Mouse (Mus musculus): ENCODE results near the gene Agtrap. TPM values are rescaled to one million over a fixed set of nuclear protein-coding genes. Genes with fewer than 3 reads are reported as not detected.

Agtrap gene
- polyA plus RNA-seq, 1 experiment: 10.2 TPM

DNA sequence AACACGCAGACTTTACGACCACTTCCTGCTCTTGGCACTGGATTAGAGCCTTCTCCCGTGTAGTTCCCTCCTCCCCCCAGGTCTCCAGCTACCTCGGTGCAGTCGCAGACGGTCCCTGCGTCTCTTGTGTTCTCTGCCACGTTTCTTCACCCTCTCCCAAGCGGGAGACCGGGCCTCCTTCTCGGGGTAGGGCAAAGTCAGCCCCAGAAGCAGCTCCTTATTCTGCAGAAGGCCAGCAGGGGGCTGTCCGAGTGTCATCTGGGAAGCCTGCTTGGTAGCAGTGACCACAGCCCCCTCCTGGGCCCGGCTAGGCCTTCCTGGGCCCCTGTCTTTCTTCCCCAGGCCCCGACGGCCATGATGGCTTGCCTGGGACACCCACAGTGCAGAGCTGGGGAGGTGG is 27.6 kb upstream of the Agtrap start:
- WGBS: 18% methylated on average over 15 of the region's 15 CpGs
- DNase-seq: peak in 1 of 2 experiments; percentile 31
- TF ChIP-seq POLR2A (IDR thresholded peaks at IDR 0.05; ENCODE audit: borderline replicate concordance, insufficient read depth, low read length) (no peak), CTCF (IDR thresholded peaks at IDR 0.05; ENCODE audit: borderline replicate concordance, insufficient read depth, low read depth, low read length) (no peak)
- Histone ChIP-seq H3K4me3 (replicated peaks; ENCODE audit: insufficient read depth, low read depth, low read length) (no peak overlapping the region), H3K27me3 (ENCODE audit: control insufficient read depth, insufficient read depth, low read length) (no peaks in the 10 kb centered on the region), H3K4me1 (ENCODE audit: control insufficient read depth, insufficient read depth, low read length) (no peaks in the 10 kb centered on the region), H3K27ac (ENCODE audit: insufficient read depth, low read length) (no peak overlapping the region)

DNA sequence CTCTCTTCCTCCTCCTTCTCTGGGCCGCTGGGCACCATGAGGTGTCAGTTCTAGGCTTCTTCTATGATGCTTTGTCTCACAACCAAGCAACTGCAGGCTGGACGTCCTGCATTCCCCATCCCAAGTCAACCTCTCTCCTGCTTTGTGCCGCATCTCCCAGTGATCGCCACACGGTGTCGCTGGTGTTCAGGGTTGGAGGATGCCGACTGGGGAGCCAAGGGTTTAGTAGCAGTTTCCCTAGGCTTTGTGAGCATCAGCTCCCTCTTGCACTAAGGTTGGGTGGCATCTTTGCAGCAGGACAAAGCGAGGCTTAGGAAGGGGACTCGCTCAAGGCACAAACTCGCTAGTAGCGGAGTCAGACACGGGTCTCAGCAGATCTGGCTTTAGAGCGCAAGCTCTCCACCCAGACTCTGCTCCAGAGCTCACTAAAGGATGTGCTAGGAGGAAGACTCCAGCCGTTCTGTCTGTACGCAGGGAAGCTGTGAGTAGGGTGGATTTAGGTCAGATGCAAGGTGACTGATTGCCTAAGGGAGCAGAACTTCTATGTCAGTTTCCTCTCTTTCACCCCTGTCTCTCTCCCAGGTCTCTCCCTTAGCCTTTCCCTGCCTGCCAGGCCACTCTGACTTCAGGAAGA is 27.0 kb upstream of the Agtrap start:
- H3K27ac ChIP-seq (ENCODE audit: insufficient read depth, low read length): no peak overlapping the region
- peak overlapping the region; percentile 3 for H3K4me3 ChIP-seq (replicated peaks; ENCODE audit: insufficient read depth, low read depth, low read length)
- WGBS: 7% methylated on average over 15 of the region's 15 CpGs
- no peak for TF ChIP-seq POLR2A (IDR thresholded peaks at IDR 0.05; ENCODE audit: borderline replicate concordance, insufficient read depth, low read length)
- peak; percentile 99 for TF ChIP-seq CTCF (IDR thresholded peaks at IDR 0.05; ENCODE audit: borderline replicate concordance, insufficient read depth, low read depth, low read length)
- peak; percentile 79 to 90 for DNase-seq
- no peaks in the 10 kb centered on the region for H3K4me1 ChIP-seq (ENCODE audit: control insufficient read depth, insufficient read depth, low read length)
- no peaks in the 10 kb centered on the region for H3K27me3 ChIP-seq (ENCODE audit: control insufficient read depth, insufficient read depth, low read length)

DNA sequence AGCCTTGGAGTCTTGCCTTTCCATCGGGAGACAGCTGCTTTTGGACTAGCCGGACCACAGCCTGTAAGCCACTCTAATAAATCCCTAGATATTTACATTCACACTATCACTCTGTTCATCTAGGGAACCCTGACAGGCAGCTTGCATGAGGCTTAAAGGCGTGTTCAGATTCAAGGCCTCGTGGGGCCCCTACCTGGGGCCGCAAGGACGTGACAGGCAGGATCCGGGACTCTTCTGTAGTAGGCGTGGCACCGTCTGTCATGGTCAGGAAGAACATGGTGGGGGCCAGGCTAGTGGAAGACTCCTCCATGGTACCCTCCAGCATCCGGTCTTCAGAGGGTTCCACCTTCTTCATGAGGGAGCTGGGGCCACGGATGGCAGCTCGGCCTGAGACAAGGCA is 24.7 kb upstream of the Agtrap start:
- peaks cover 11% of the 10 kb centered on the region for H3K4me1 ChIP-seq (ENCODE audit: control insufficient read depth, insufficient read depth, low read length)
- WGBS: 88% methylated on average over 12 of the region's 12 CpGs
- H3K27ac ChIP-seq (ENCODE audit: insufficient read depth, low read length): no peak overlapping the region
- no peak overlapping the region for H3K4me3 ChIP-seq (replicated peaks; ENCODE audit: insufficient read depth, low read depth, low read length)
- no peaks in the 10 kb centered on the region for H3K27me3 ChIP-seq (ENCODE audit: control insufficient read depth, insufficient read depth, low read length)
- DNase-seq: no peak
- no peak for TF ChIP-seq POLR2A (IDR thresholded peaks at IDR 0.05; ENCODE audit: borderline replicate concordance, insufficient read depth, low read length)
- no peak for TF ChIP-seq CTCF (IDR thresholded peaks at IDR 0.05; ENCODE audit: borderline replicate concordance, insufficient read depth, low read depth, low read length)

DNA sequence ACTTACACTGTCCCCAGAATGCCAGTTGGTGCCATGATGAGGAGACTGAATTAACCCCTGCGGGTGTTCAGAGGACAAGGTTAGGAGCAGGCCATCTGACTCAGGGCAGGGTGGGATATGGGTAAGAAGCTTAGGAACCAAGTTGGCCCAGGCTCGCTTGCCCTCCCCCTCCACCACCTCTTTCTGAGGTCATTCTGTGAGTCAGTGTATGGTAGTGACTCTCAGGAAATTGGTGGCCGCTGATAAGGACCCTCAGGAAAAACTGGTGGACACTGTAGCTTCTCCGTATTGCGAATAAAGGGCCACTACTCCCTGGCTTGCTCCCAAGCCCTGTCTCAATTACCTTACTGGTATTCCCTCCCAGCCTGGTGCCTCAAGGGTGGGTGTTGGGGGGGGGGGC is 21.4 kb upstream of the Agtrap start:
- TF ChIP-seq CTCF (IDR thresholded peaks at IDR 0.05; ENCODE audit: borderline replicate concordance, insufficient read depth, low read depth, low read length): no peak
- TF ChIP-seq POLR2A (IDR thresholded peaks at IDR 0.05; ENCODE audit: borderline replicate concordance, insufficient read depth, low read length): no peak
- no peak overlapping the region for H3K27ac ChIP-seq (ENCODE audit: insufficient read depth, low read length)
- DNase-seq: no peak
- peaks cover 11% of the 10 kb centered on the region for H3K4me1 ChIP-seq (ENCODE audit: control insufficient read depth, insufficient read depth, low read length)
- H3K4me3 ChIP-seq (replicated peaks; ENCODE audit: insufficient read depth, low read depth, low read length): no peak overlapping the region
- no peaks in the 10 kb centered on the region for H3K27me3 ChIP-seq (ENCODE audit: control insufficient read depth, insufficient read depth, low read length)
- 80% methylated on average over 5 of the region's 5 CpGs for WGBS

DNA sequence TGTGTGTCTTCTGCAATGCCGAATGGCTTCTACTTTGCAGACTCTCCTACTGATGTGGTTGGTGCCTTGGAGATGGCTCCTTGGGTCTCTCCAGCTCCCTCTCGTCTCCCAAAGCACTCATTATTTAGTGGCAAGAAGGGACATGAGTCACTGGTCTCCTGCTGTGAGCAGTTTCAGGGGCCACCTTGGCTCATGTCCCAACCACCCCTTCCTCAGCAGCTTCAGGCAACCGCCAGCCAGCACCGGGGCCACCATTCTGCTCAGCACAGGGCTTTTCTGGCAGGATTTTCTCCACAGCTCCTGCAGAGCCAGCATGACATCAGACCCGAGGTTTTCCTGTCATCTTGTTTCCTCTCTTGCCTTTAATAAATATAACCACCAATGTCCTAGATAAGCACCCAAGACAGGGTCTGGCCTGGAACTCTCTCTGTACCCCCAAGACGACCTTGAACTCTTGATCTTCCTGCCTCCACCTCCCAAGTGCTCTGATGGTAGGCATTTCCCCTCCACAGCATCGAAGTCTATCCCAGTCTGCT is 20.8 kb upstream of the Agtrap start:
- Histone ChIP-seq H3K27me3 (ENCODE audit: control insufficient read depth, insufficient read depth, low read length) (no peaks in the 10 kb centered on the region), H3K4me3 (replicated peaks; ENCODE audit: insufficient read depth, low read depth, low read length) (no peak overlapping the region), H3K27ac (ENCODE audit: insufficient read depth, low read length) (no peak overlapping the region), H3K4me1 (ENCODE audit: control insufficient read depth, insufficient read depth, low read length) (peaks cover 11% of the 10 kb centered on the region)
- TF ChIP-seq CTCF (IDR thresholded peaks at IDR 0.05; ENCODE audit: borderline replicate concordance, insufficient read depth, low read depth, low read length): no peak
- WGBS: 37% methylated on average over 7 of the region's 7 CpGs
- no peak for DNase-seq

DNA sequence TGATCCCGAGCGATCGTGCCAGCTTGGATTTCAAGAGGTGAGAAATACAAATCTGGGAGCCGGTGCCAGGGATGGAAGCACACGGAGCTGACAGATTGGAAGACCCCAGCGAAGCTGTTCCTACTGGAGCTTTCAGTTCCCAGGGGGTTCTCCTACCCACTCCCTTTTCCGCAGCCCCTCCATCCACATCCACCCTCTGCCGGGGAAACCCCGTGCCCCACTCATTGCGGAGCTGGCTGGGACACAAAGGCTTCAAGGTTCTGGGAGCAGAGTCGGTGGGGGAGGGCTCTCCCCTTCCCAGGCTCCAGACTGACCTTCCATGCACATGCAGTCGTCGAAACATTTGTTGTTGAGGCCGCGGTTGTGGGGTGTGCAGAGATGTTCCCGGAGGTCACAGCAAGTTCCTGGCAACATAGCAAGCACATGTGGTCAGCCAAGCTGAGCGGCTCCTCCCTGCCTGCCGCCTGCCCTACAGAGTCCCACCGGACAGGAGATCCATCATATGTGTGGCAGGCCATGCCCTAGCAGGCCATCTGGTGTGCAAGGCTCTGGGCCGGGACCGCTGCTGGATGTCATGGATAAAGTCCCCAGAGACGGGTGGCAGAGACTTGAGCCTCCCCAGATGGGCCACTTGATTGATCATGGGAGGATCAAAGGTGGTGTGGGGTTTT is 19.9 kb upstream of the Agtrap start:
- TF ChIP-seq POLR2A (IDR thresholded peaks at IDR 0.05; ENCODE audit: borderline replicate concordance, insufficient read depth, low read length) (no peak), CTCF (IDR thresholded peaks at IDR 0.05; ENCODE audit: borderline replicate concordance, insufficient read depth, low read depth, low read length) (no peak)
- 12% methylated on average over 22 of the region's 22 CpGs for WGBS
- H3K4me1 ChIP-seq (ENCODE audit: control insufficient read depth, insufficient read depth, low read length): peaks cover 11% of the 10 kb centered on the region
- peak; percentile 31 to 39 for DNase-seq
- no peak overlapping the region for H3K27ac ChIP-seq (ENCODE audit: insufficient read depth, low read length)
- H3K4me3 ChIP-seq (replicated peaks; ENCODE audit: insufficient read depth, low read depth, low read length): no peak overlapping the region
- H3K27me3 ChIP-seq (ENCODE audit: control insufficient read depth, insufficient read depth, low read length): no peaks in the 10 kb centered on the region

DNA sequence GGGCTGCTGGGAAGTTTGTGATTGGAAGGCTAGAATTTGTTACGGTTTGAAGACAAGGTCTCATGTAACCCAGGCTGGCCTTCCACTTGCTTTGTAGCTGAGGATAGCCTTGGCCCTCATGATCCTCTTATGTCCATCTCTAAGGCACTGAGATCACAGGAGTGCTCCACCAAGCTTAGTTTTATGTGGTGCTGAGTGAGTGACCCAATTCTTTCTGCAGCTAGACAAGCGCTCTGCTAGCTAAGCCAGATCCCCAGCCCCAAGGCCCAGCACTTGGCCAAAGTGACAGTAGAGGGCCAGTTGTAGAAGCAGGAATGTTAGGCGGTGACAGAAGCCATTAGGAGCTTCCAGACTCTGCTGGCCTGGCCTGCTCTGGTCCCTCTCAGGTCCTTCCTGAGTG is 16.3 kb upstream of the Agtrap start:
- whole genome bisulfite sequencing: 84% methylated on average over 3 of the region's 3 CpGs
- TF ChIP-seq POLR2A (IDR thresholded peaks at IDR 0.05; ENCODE audit: borderline replicate concordance, insufficient read depth, low read length): no peak
- TF ChIP-seq CTCF (IDR thresholded peaks at IDR 0.05; ENCODE audit: borderline replicate concordance, insufficient read depth, low read depth, low read length): no peak
- peaks cover 11% of the 10 kb centered on the region for H3K4me1 ChIP-seq (ENCODE audit: control insufficient read depth, insufficient read depth, low read length)
- no peak overlapping the region for H3K27ac ChIP-seq (ENCODE audit: insufficient read depth, low read length)
- no peak overlapping the region for H3K4me3 ChIP-seq (replicated peaks; ENCODE audit: insufficient read depth, low read depth, low read length)
- DNase-seq: no peak
- no peaks in the 10 kb centered on the region for H3K27me3 ChIP-seq (ENCODE audit: control insufficient read depth, insufficient read depth, low read length)
